7 mouse cellular contexts compared by ENCODE assay signal in the genomic region with DNA sequence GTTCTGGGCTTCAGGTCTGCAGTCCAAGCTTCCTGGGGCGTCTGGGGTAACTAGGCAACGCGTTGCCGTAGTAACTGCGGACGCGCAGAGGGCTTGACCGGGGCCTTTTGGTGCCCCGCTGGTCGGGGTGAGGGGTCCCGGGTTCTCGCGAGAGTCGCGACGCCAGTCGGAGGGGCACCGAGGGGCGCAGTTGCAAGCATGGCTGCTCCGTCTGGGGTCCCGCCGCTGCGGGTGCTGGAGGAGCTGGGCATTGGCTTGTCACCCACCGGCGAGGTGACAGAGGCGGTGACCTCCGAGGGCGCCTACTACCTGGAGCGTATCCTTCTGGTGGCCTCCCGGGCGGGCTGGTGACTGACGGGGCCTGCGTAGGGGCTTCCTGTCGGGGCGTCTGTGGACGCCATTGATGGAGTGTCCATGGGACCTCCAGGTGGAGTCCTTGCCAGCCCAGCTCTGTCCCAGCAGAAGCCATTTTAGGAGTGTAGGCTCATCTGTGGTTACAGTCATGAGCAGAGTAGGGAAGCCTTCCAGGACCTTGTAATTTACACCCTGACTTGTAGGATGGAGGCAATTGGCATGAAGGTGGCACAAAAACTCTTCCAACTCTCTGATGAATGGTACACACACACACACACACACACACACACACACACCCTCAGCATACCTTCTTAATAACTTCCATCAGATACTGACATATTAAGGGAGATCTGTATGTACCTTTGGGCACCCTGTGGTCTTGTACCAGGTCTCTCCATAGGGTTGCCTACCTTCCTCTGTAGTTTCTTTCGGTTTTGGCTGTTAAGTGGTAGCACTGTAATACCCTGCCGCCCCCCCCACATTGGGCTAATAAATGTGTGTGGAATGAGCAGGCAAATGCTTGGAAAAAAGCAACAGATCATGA. TPM values are rescaled to one million over a fixed set of nuclear protein-coding genes. Genes with fewer than 3 reads are reported as not detected.
DNase-seq lines count a peak whose midpoint lies in the region; ATAC-seq and TF ChIP-seq lines count a peak whose summit lies in the region.

A gene (plus strand): TSS at position 165 of the 898 bp plus-strand sequence.

- 0 out of 2 replicates have a peak within 1 kb of the TSS, but pooled peaks have one; percentile 42 for H3K9ac ChIP-seq in ES-Bruce4 (ENCODE audit: low read depth, poor library complexity, severe bottlenecking)
- H3K9ac ChIP-seq in hindbrain, embryonic 13.5 days = peak within 1 kb of the TSS; percentile 68
- peak within 1 kb of the TSS; percentile 30; the same call in 1 of the 2 replicates for H3K9ac ChIP-seq in limb, embryonic 11.5 days (ENCODE audit: low read length)
- peak within 1 kb of the TSS; percentile 52 for H3K9ac ChIP-seq in midbrain, embryonic 16.5 days (ENCODE audit: low read depth, low read length)

- no peak within 1 kb of the TSS for H3K27ac ChIP-seq in ES-Bruce4 (ENCODE audit: insufficient read depth, low read length)
- peak within 1 kb of the TSS; percentile 83 for H3K27ac ChIP-seq in embryonic facial prominence, embryonic 10.5 days (replicated peaks)
- no peak within 1 kb of the TSS for H3K27ac ChIP-seq in hindbrain, embryonic 13.5 days
- H3K27ac ChIP-seq in limb, embryonic 11.5 days (replicated peaks; ENCODE audit: low read depth, low read length) = no peak within 1 kb of the TSS
- H3K27ac ChIP-seq in midbrain, embryonic 16.5 days (ENCODE audit: low read length) = no peak within 1 kb of the TSS

- TF ChIP-seq CTCF in E14TG2a.4 (conservative IDR thresholded peaks at IDR 0.05; ENCODE audit: low read length) (no peak), ES-Bruce4 (IDR thresholded peaks at IDR 0.05; ENCODE audit: low read depth, low read length) (no peak)

- TF ChIP-seq POLR2A in ES-Bruce4 (IDR thresholded peaks at IDR 0.05; ENCODE audit: insufficient read depth, low read length) = no peak

- H3K36me3 ChIP-seq in E14TG2a.4 (ENCODE audit: insufficient read depth, low read length) = 0 out of 2 replicates have a peak, but pooled peaks cover 3% of the 10 kb centered on the region
- no peaks in the 10 kb centered on the region for H3K36me3 ChIP-seq in ES-Bruce4 (ENCODE audit: control insufficient read depth, insufficient read depth, low read length, poor library complexity, severe bottlenecking)
- no peaks in the 10 kb centered on the region for H3K36me3 ChIP-seq in embryonic facial prominence, embryonic 10.5 days (replicated peaks)
- H3K36me3 ChIP-seq in hindbrain, embryonic 13.5 days = no peaks in the 10 kb centered on the region
- no peaks in the 10 kb centered on the region for H3K36me3 ChIP-seq in limb, embryonic 11.5 days (ENCODE audit: control insufficient read depth, insufficient read depth, low read length)
- H3K36me3 ChIP-seq in midbrain, embryonic 16.5 days (ENCODE audit: control insufficient read depth, insufficient read depth, low read length) = no peaks in the 10 kb centered on the region

- H3K4me1 ChIP-seq in E14TG2a.4 (replicated peaks; ENCODE audit: low read depth, low read length) (no peaks in the 10 kb centered on the region), ES-Bruce4 (ENCODE audit: control insufficient read depth, insufficient read depth, low read length) (no peaks in the 10 kb centered on the region)
- H3K4me1 ChIP-seq in embryonic facial prominence, embryonic 10.5 days = peaks cover 9% of the 10 kb centered on the region
- H3K4me1 ChIP-seq in hindbrain, embryonic 13.5 days (replicated peaks) = peaks cover 5% of the 10 kb centered on the region
- H3K4me1 ChIP-seq in limb, embryonic 11.5 days (ENCODE audit: control insufficient read depth, insufficient read depth, low read length) = no peaks in the 10 kb centered on the region
- no peaks in the 10 kb centered on the region; the same call in 1 of the 2 replicates for H3K4me1 ChIP-seq in midbrain, embryonic 16.5 days (ENCODE audit: control insufficient read depth, insufficient read depth, low read length)

- H3K4me2 ChIP-seq in hindbrain, embryonic 13.5 days = peak within 1 kb of the TSS; percentile 71
- peak within 1 kb of the TSS; percentile 83 for H3K4me2 ChIP-seq in limb, embryonic 11.5 days (ENCODE audit: low read depth, severe bottlenecking)
- H3K4me2 ChIP-seq in midbrain, embryonic 16.5 days (ENCODE audit: low read length) = peak within 1 kb of the TSS; percentile 66

- H3K4me3 ChIP-seq in E14TG2a.4 (replicated peaks; ENCODE audit: low read length) (peak within 1 kb of the TSS; percentile 79), ES-Bruce4 (ENCODE audit: low read depth, low read length) (peak within 1 kb of the TSS; percentile 81)
- peak within 1 kb of the TSS; percentile 72 for H3K4me3 ChIP-seq in embryonic facial prominence, embryonic 10.5 days
- peak within 1 kb of the TSS; percentile 51 for H3K4me3 ChIP-seq in hindbrain, embryonic 13.5 days
- H3K4me3 ChIP-seq in limb, embryonic 11.5 days (ENCODE audit: low read depth, low read length) = peak within 1 kb of the TSS; percentile 48
- peak within 1 kb of the TSS; percentile 51 for H3K4me3 ChIP-seq in midbrain, embryonic 16.5 days (ENCODE audit: low read depth, low read length)

- DNase-seq in embryonic facial prominence, embryonic 10.5 days (ENCODE audit: low spot score) = peak; percentile 91
- peak; percentile 87 for DNase-seq in limb, embryonic 11.5 days (ENCODE audit: low spot score)
- DNase-seq in thymus, postnatal 25 days = peak; percentile 40

- H3K27me3 ChIP-seq in E14TG2a.4 (ENCODE audit: insufficient read depth, low read length) = no peaks in the 10 kb centered on the region
- H3K27me3 ChIP-seq in ES-Bruce4 (ENCODE audit: control insufficient read depth, insufficient read depth, low read length, poor library complexity, severe bottlenecking) = no peaks in the 10 kb centered on the region
- no peaks in the 10 kb centered on the region for H3K27me3 ChIP-seq in embryonic facial prominence, embryonic 10.5 days (replicated peaks; ENCODE audit: low read depth, poor library complexity, severe bottlenecking)
- H3K27me3 ChIP-seq in hindbrain, embryonic 13.5 days = no peaks in the 10 kb centered on the region
- H3K27me3 ChIP-seq in limb, embryonic 11.5 days (ENCODE audit: control insufficient read depth, insufficient read depth, low read length) = no peaks in the 10 kb centered on the region
- no peaks in the 10 kb centered on the region for H3K27me3 ChIP-seq in midbrain, embryonic 16.5 days (ENCODE audit: control insufficient read depth, insufficient read depth, low read depth, low read length)

- ATAC-seq in hindbrain, embryonic 13.5 days (ENCODE audit: low FRiP score) = peak; percentile 94
- peak; percentile 99 for ATAC-seq in limb, embryonic 11.5 days (ENCODE audit: insufficient number of reproducible peaks, low FRiP score, low TSS enrichment, low read depth)
- ATAC-seq in midbrain, embryonic 16.5 days = peak; percentile 95

- TF ChIP-seq EP300 in ES-Bruce4 (IDR thresholded peaks at IDR 0.05; ENCODE audit: insufficient read depth, low read depth, low read length) = no peak

- H3K9me3 ChIP-seq in E14TG2a.4 (ENCODE audit: low read length) (peaks cover 21% of the 10 kb centered on the region), ES-Bruce4 (replicated peaks; ENCODE audit: control insufficient read depth, insufficient read depth, low read length, poor library complexity, severe bottlenecking) (no peaks in the 10 kb centered on the region)
- H3K9me3 ChIP-seq in embryonic facial prominence, embryonic 10.5 days = no peaks in the 10 kb centered on the region
- no peaks in the 10 kb centered on the region for H3K9me3 ChIP-seq in hindbrain, embryonic 13.5 days
- H3K9me3 ChIP-seq in limb, embryonic 11.5 days (ENCODE audit: control insufficient read depth, low read length) = no peaks in the 10 kb centered on the region
- no peaks in the 10 kb centered on the region for H3K9me3 ChIP-seq in midbrain, embryonic 16.5 days (replicated peaks; ENCODE audit: control insufficient read depth, low read length, poor library complexity, severe bottlenecking)

- WGBS in embryonic facial prominence, embryonic 10.5 days = 8% methylated on average over 38 of the region's 38 CpGs
- WGBS in hindbrain, embryonic 13.5 days = 9% methylated on average over 38 of the region's 38 CpGs
- 8% methylated on average over 38 of the region's 38 CpGs for WGBS in limb, embryonic 11.5 days
- 6% methylated on average over 38 of the region's 38 CpGs for WGBS in midbrain, embryonic 16.5 days

RNA-seq across cellular contexts. Expression of the gene that starts here (rescaled TPM):
- 1.5 and 1.7 TPM in 2 replicates for polyA plus RNA-seq in ES-Bruce4 (2011; ENCODE audit: insufficient read depth, insufficient read length, low read depth, missing spikeins)
- 2.0 and 2.2 TPM in 2 replicates for polyA plus RNA-seq in embryonic facial prominence, embryonic 10.5 days (2016; fragmentation: Nextera tagmentation; extraction: Ambion mirVana)
- 1.2 and 2.1 TPM in 2 replicates for polyA plus RNA-seq in hindbrain, embryonic 13.5 days (2015; fragmentation: Nextera tagmentation; extraction: Ambion mirVana)
- 1.7 and 1.8 TPM in 2 replicates for polyA plus RNA-seq in limb, embryonic 11.5 days (2014; fragmentation: Nextera tagmentation; extraction: Ambion mirVana)
- 2.4 and 2.5 TPM in 2 replicates for polyA plus RNA-seq in midbrain, embryonic 16.5 days (2015; fragmentation: Nextera tagmentation; extraction: Ambion mirVana)

Comparison
In these comparisons a context has a peak if more than half of its experiments do, and no peak if none do; other contexts are left out.
1. DNase-seq: peak in every context shown above with its lines; median percentile 91 in embryonic facial prominence, embryonic 10.5 days; 87 in limb, embryonic 11.5 days; 40 in thymus, postnatal 25 days.